9 mouse cellular contexts compared by ENCODE assay signal in the genomic region with DNA sequence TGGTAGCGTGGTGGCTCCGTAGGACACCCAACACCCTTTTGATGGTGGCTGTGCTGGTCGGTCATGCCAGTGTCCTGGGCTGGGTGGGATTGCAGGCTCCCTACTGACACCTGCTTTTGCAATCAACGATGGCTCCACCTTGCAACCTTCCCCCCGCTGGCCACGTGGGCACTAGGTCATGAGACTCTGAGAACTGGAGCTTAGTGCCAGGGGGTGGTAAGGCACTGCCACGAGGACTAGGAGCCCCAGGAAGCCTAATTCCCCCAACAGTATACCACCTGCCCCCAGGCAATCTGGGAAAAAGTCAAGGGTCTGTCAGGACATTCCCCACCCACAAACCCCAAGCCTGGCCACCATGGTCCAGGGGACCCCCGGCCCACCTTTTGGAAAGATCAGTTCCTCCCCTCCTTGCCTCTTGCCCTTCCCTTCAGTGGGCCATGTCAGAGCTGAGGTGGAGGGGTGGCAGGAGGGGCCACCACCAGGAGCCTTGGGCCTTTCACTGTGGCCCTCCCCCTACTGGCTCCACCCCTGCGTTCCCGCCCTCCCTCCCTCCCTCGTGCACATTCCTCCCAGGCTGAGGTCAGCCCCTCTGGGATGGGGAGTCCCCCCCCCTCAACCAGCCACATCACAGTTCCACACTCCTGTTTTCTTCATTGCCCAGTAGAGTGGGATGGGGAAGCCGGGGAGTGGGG. TPM values are rescaled to one million over a fixed set of nuclear protein-coding genes. Genes with fewer than 3 reads are reported as not detected.
DNase-seq lines count a peak whose midpoint lies in the region; ATAC-seq and TF ChIP-seq lines count a peak whose summit lies in the region.
"Had no signal": no experiment of that assay in that cellular context is flagged by ENCODE, and none has a peak within 500 bp of the region (broad histone marks: within the 10 kb centered on the region; RNA-seq: fewer than 3 reads in every experiment).

A gene (minus strand): TSS at position 489 of the 692 bp plus-strand sequence.

- H3K9me3 ChIP-seq in ES-Bruce4 (replicated peaks; ENCODE audit: control insufficient read depth, insufficient read depth, low read length, poor library complexity, severe bottlenecking): no peaks in the 10 kb centered on the region
- no peaks in the 10 kb centered on the region for H3K9me3 ChIP-seq in heart, embryonic 13.5 days

- H3K9ac ChIP-seq in ES-Bruce4 (ENCODE audit: low read depth, poor library complexity, severe bottlenecking): 0 out of 2 replicates have a peak within 1 kb of the TSS, but pooled peaks have one; percentile 15
- peak within 1 kb of the TSS; percentile 76 for H3K9ac ChIP-seq in heart, embryonic 13.5 days

- no peak for TF ChIP-seq CTCF in ES-Bruce4 (IDR thresholded peaks at IDR 0.05; ENCODE audit: low read depth, low read length)

- no peak within 1 kb of the TSS; the same call in 1 of the 2 replicates for H3K4me3 ChIP-seq in ES-Bruce4 (ENCODE audit: low read depth, low read length)
- H3K4me3 ChIP-seq in heart, embryonic 13.5 days: peak within 1 kb of the TSS; percentile 8; the same call in 1 of the 2 replicates

- no peak for TF ChIP-seq POLR2A in ES-Bruce4 (IDR thresholded peaks at IDR 0.05; ENCODE audit: insufficient read depth, low read length)

- TF ChIP-seq EP300 in ES-Bruce4 (IDR thresholded peaks at IDR 0.05; ENCODE audit: insufficient read depth, low read depth, low read length): 0 out of 2 replicates have a peak, but pooled peaks have one; percentile 36

- H3K27ac ChIP-seq in ES-Bruce4 (ENCODE audit: insufficient read depth, low read length): no peak within 1 kb of the TSS
- H3K27ac ChIP-seq in heart, embryonic 13.5 days (replicated peaks): peak within 1 kb of the TSS; percentile 71

- DNase-seq in 3134 (ENCODE audit: extremely low read depth, insufficient read length, low spot score): peak; percentile 44
- DNase-seq in kidney, postnatal 14 days: peak; percentile 67
- no peak for DNase-seq in right cerebral cortex, adult 2 months (ENCODE audit: low spot score in 2 of 2)
- DNase-seq in thymus, postnatal 10 days (ENCODE audit: low spot score in 2 of 2): no peak
- DNase-seq in cerebellum, adult 18-20 months: no peak

- H3K4me2 ChIP-seq in heart, embryonic 13.5 days: peak within 1 kb of the TSS; percentile 64
- H3K4me2 ChIP-seq: liver, embryonic 11.5 days had no signal

- no peaks in the 10 kb centered on the region for H3K27me3 ChIP-seq in ES-Bruce4 (ENCODE audit: control insufficient read depth, insufficient read depth, low read length, poor library complexity, severe bottlenecking)
- H3K27me3 ChIP-seq in heart, embryonic 13.5 days (replicated peaks): peaks cover 15% of the 10 kb centered on the region; the same call in 1 of the 2 replicates

- no peak for ATAC-seq in heart, embryonic 13.5 days (ENCODE audit: extremely low read depth, insufficient number of reproducible peaks, low FRiP score, low TSS enrichment)
- ATAC-seq in inflammation-experienced regulatory T-cells, adult 6 months: no peak

- no peaks in the 10 kb centered on the region for H3K36me3 ChIP-seq in ES-Bruce4 (ENCODE audit: control insufficient read depth, insufficient read depth, low read length, poor library complexity, severe bottlenecking)
- peaks cover 5% of the 10 kb centered on the region for H3K36me3 ChIP-seq in heart, embryonic 13.5 days

- 52% methylated on average over 11 of the region's 12 CpGs for WGBS in heart, embryonic 13.5 days

- H3K4me1 ChIP-seq in ES-Bruce4 (ENCODE audit: control insufficient read depth, insufficient read depth, low read length): peaks cover 15% of the 10 kb centered on the region
- peaks cover 93% of the 10 kb centered on the region for H3K4me1 ChIP-seq in heart, embryonic 13.5 days

RNA-seq across cellular contexts. Expression of the gene that starts here (rescaled TPM):
- 15.4 and 16.5 TPM in 2 replicates for polyA plus RNA-seq in ES-Bruce4 (2011; ENCODE audit: insufficient read depth, insufficient read length, low read depth, missing spikeins)
- polyA plus RNA-seq in heart, embryonic 13.5 days (2015; fragmentation: Nextera tagmentation; extraction: Ambion mirVana): 9.9 and 11.8 TPM in 2 replicates
- polyA plus RNA-seq in inflammation-experienced regulatory T-cells, adult 6 months (2017; shearing (Covaris generic)): not detected

Comparison
In these comparisons a context has a peak if more than half of its experiments do, and no peak if none do; other contexts are left out.
1. RNA of the gene that starts here (polyA plus RNA-seq): 15.4 to 16.5 TPM in ES-Bruce4 and 9.9 to 11.8 TPM in heart, embryonic 13.5 days; not detected in inflammation-experienced regulatory T-cells, adult 6 months; every median in the first group is over 10 times any median in the second.
2. DNase-seq: peak in 3134 (single experiment) and kidney, postnatal 14 days (single experiment); none in right cerebral cortex, adult 2 months (0 of 2), thymus, postnatal 10 days (0 of 2) and cerebellum, adult 18-20 months (0 of 2).